Mouse (Mus musculus): ENCODE measurements around the gene Lgals3.

The Lgals3 gene

DNA sequence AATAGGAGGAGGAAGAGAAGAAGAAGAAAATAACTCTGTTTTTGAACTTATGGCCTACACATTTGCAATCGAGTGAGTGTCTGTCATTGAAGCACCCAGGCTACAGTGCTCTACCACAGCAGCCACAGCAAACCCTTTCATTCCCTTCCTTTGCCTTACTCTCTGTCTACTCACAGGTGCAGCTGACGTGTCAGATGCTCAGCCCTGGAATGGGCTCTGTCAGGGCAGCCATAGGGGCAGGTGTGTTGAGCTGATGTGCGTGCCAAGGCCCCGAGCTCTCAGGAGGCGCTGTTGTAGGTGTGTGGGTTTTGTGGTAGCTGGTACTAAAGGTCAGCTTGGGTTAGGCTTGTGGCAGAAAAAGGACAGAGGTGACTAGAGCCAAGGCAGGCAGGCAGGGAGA lies 2.2 kb downstream of the Lgals3 start:
- in situ Hi-C loops (cut with MboI, MseI), result no loop called here

DNA sequence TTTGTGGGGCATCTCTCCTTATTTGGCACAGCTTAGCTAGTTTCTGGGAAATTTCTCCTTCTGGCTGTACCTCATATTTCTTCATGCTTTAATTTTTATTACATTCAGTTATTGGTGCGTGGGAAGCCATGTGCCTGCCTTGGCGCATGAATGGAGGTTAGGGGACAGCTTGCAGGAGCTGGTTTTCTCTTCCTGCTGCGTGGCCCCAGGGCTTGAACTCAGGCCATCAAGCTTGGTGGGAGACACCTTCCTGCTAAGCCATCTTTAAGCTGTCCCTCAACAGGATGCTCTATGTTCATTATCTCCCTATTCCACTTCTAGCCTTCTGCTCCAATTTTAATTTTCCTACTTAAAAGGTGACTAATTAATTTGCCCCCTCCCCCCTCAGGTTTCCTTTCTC lies 3.2 kb downstream of the Lgals3 start:
- in situ Hi-C loops (cut with MboI, MseI), result no loop called here

DNA sequence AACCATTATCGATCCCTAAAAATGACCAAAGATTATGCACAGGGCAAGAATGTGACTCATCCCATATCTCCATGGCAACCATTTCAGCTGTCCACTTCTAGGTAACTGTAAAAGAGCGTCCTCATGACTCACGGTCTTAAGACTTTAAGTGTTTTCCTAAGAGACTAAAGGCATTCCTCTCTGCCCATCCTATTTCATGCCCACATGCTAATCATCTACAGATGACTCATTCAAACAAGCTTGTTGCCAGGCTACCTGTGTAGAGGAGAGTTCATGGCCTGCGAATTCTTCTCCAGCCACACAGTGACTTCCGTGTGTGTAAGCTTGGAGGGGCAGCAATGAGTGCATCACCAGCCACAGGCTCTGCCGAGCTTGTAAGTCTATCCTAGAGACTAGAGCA lies 4.1 kb downstream of the Lgals3 start:
- in situ Hi-C loops (cut with MboI, MseI), result no loop called here

DNA sequence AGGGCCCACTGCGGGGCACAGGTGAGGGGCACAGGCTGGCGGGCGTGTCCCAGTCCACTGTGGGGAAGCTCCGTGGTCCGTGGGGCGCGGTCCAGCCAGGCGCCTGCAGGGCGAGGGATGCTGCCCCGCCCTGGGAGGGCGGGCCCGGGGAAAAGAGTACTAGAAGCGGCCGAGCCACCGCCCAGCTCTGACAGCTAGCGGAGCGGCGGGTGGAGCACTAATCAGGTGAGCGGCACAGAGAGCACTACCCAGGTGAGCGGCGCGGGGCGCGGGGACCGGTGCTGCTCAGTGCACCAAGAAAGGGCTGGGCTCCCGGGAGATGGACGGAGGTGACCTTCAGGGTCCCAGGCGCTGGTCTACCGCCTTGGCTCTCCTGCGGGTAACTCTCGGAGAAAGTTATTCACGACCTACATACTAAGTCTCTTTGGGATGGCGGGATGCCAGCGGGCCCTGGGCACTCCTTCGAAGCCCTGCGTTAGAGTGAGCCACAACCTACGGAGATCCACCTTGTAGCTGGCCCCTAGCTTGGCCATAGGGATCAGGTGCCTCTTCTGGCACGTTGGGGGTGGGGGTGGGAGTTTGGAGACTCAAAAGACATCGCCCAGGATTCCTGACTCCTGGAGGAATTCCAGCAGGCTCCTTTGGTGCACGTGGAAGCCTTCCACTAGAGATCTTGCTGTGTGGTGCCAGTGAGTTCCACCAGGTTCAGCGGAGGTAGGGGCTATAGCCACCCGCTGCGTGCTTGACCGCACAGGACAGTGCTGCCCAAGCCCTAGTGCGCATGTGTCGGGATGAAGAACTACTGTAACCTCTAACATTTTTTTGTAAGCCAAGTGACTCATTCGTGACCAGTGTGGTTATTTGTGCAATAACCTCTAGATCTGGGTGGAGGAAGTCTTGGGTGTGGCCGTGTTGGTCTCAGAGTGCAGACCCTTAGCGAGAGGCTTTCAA lies 6.5 kb downstream of the Lgals3 start:
- in situ Hi-C loops (cut with MboI, MseI), result no loop called here

DNA sequence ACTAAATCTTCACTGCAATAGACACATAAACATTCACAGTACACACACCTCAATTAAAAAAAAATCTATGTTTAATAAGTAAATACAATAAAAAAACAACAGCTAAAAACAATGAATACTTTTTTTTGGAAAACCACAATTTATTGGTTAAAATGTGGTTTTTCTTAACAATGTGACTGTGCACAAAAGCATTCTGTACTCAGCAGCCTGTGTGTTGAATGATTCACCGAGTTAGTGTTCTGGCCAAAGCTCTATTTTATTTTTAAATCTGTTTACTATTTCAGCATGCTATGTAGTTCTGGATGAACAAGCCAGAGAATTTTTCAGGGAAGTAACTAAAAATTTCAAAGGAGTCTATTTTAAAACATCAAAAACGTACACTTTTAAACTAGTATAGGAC lies 9.0 kb downstream of the Lgals3 start:
- in situ Hi-C loops (cut with MboI, MseI), result no loop called here

DNA sequence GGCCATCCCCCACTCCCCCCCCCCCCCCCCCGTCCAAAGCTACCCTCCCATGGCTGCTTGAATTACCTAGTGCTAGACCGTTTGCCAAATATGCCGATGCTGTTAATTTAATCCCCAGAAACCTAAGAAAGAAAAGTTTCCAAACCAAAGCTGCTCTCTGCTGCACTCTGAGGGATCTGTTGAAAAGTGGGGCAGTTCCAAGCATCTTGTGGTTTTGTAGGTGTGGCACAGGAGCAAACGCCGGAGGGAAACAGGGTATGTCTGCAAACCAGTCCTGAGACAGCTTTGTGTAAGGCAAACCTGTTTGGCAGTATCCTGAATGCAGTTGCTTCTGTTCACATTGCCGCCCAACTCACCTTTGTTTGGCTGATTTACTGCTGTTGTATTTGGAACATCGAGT lies 10.8 kb downstream of the Lgals3 start:
- in situ Hi-C loops (cut with MboI, MseI), result no loop called here

DNA sequence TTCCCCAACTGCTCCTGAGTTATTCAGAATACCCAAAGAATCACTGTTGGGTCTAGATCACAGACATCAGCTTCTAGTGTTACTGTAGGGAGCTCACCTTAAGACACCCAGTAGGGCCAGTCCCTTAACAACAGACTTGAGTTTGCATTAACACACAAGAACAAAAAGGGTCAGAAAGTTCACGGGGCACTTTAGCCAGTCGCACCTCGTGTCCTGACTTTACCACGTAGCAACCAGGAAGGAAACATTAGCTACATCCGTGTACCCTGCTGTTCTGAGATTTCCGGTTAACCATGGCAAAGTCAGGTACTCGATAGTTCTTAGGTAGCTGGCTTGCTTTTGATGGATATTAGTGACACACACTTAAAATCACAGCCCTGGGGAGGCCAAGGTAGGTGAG lies 16.4 kb downstream of the Lgals3 start:
- in situ Hi-C loops (cut with MboI, MseI), result no loop called here

DNA sequence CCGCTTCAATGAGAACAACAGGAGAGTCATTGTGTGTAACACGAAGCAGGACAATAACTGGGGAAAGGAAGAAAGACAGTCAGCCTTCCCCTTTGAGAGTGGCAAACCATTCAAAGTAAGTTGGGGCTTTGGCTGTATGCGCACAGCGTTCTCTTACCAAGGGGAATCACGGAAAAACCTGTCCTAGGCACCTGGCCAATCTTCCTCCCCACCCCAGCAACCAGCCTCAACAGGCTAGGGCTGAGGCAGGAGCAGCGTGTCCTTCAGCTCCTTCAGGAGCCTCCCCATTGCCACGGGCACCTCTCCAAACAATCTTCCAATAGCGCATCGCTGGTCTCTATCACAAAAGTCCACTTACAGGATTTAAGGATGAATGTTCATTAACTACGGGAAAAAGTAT lies 17.1 kb downstream of the Lgals3 start:
- in situ Hi-C loops (cut with MboI, MseI), result no loop called here

DNA sequence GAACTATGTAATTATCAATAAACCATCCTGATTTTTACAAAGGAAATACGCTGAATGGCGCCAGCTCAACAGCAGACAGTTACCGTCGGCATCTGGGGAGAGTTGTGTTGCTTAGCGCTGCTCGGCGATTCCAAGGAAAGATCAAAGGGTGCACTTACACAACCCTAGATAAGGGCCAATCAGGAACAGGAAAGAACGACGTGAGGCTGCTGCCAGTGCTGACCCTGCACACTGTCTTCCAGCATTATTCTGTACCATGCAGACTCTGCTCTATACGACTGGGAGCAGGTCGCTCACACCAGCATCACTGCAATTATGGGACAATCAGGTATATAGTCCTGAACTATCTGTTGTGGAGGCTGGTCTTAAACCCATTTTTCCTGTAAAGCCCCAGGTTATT lies 18.6 kb downstream of the Lgals3 start:
- in situ Hi-C loops (cut with MboI, MseI), result no loop called here

DNA sequence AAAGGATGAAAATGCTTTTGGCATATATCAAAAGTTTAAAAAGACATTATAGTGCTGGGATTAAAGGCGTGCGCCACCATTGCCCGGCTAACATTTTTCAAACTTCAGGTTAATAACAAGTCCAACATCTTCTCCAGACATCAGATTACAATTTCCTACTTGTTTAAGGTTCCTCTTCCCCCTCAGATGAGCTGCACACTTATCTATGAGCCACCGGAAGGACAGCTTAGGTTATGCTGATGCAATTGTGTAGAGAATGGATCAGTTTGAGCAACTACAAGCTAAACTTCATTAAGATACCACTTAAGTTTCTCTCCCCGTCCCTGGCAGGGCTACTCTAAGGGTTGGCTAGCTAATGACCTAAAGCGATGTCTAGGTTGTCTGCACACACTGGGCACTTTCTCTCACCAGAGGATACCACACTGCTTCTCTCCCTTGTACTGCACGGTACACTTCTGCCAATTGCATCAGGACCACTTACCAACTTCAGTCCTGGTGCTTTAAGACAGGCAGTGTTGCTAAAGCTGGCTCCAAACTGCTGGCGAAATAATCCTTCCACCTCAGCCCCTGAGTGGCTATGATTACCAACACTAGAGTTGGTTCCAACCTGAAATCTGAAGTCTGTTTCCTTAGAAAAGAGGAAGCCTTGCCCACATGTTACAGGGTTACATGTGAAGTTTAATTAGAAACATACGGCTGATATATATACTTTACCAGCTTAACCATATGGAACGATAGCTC lies 26.0 kb downstream of the Lgals3 start:
- in situ Hi-C loops (cut with MboI, MseI), result no loop called here

DNA sequence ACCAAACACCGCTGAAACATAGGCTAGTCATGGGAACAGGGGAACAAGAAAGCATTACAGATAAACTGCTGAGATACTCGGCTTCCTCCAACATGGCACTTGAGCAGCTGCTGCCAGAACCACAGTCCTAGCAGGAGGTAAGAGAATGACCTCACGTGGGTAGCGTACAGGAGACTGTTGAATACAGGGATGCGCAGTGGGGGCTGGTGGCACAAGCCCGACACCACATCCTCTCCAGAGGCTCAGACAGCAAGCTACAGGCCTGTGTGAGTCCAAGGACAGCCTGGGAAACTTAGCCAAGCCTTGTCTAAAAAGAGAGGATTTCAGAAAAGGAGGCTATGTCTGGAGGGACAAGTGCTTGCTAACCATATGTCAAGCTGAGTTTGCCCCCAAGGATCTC lies 27.5 kb downstream of the Lgals3 start:
- in situ Hi-C loops (cut with MboI, MseI), result loop anchor here (5.0 kb wide), 2 partner anchors 53 to 342 kb away; no protein-coding TSS in a partner anchor

DNA sequence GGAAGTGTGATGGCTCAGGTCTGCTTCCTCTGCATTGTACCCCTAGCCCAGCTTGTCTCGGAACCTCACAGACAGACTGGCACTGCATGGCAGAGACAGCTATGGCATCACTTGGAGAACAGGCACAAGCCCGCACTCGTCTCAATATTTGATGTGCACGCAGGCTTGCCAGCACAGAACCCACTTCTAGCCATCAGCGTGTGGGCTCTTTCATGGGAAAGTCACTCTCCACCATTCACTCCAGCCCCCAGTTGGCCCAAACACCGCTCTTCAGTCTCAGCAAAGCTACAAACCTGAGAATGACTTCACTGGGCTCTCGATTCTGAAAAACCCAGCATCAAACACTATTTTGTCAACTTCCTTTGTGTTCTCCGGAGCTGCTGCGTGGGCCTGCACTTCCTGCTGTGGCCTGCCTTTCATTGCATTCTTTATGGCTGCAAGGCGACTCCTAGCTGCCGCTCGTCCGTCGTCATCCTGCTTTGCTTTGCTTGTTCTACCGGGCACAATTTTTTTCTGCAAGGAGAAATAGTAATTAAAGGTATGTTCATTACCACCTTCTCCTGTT lies 28.0 kb downstream of the Lgals3 start:
- in situ Hi-C loops (cut with MboI, MseI), result loop anchor here (5.0 kb wide), 2 partner anchors 53 to 342 kb away; no protein-coding TSS in a partner anchor

DNA sequence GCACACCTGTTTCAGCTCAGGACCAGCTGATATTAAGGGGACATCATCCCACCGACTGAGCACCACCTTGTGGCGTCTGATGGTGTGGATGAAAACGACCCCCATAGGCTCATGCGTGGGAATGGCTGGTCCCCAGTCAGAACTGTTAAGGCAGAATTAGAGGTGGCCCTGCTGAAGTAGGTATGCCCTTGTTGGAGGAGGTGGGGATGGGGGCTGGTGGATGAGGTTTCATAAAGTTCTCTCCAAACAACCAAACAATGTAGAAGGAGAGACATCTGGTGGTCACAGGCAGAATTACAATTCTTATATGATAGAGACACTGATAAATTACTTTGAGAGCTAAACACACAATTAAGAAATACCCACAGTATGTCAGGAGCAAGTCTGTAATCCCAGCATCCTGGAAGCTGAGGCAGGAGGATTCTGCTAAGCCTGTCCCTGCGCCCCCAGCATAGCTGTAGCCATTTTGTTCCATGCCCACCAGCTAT lies 28.7 kb downstream of the Lgals3 start:
- in situ Hi-C loops (cut with MboI, MseI), result loop anchor here (5.0 kb wide), 2 partner anchors 54 to 341 kb away; no protein-coding TSS in a partner anchor

DNA sequence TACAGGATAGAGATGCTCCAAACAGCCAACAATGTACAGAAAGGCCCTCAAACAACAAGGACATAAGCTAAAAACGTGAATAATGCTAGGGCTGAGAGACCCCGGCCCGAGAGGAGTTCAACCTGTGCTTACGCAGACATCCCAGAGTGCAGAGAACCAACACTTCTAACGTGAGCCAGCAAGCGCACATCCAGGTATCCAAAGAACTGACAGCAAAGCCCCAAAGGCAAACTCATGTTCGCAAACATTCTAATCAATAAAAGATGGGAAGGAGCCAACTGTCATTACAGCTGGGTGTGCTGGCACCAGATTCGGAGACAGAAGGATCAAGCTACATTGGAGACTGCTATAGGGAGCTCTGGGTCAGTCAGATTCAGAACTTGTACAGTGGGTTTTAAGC lies 35.2 kb downstream of the Lgals3 start:
- in situ Hi-C loops (cut with MboI, MseI), result no loop called here

DNA sequence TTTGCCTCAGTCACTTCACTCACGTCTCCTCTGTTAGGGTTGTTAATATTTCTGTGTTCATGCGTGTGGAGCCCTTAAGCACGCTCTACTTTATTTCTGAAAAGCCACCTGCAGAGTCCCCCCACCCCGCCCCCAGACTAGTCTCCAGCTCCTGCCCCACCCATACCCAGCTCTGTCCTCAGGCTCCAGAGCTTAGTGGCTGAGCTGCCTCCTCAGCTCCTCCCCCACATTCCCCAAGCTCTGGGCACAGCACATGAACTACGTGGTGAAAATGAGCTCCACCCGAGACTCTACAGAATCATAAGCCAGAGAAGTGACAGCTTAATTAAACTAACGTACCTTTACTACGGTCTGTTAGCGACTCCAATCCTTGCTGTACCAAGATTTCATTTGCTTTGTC lies 38.4 kb downstream of the Lgals3 start:
- in situ Hi-C loops (cut with MboI, MseI), result no loop called here

DNA sequence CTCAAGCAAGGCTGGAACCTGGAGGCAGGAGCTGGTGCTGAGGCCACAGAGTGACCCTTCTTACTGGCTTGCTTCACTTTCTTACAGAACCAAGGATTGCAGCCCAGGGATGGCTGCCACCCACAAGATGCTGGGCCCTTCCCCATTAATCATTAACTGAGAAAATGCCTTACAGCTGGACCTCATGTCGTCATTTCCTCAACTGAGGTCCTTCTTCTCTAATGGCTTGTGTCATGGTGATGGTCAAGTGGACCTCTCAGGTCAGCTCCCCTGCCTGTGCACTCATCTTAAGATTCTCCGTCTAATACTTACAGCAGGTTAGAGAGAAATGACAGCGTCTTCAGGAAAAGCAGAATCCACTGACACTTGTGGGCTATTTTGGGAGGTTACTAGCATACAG lies 49.8 kb downstream of the Lgals3 start:
- in situ Hi-C loops (cut with MboI, MseI), result no loop called here

DNA sequence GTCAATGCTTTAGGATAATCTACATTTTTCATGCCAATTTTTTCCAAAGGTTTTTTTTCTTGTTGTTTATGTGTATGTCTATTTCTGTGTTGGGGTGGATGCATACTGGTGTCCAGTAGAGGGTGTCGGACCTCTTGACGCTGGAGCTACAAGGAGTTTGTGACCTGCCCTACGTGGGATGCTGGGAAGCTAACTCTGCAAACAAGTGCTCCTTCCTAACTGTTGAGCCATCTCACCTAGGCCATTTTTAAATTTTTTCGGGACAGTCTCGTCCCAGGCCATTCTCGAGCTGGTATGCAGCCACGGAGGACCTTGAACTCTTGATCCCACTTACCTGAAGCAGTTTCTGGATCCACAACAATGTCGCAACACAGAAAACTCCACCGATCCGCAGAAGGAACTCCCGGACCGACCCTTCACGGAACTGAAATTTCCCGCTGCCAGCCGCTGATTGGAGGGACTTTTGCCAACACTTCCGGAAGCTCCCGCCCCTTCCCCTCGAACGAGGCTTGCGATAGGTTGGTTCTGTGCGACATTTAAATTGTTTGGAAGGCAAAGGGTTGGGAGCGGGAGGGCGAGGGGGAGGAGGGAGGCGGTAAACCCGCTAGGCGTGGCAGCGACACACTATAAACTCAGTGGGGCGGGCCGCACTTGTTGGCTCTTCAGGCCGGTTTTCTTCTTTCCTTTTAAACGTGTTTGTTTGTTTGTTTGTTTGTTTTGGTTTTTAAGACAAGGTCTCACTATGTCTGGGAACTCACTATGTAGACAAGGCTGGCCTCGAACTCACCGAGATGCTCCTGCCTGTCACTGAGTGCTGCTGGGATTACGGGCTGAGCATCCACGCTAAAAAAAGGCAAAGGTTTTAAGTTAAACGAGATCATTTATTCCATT lies 50.5 kb downstream of the Lgals3 start, which contains the start of gene Dlgap5:
Gene Dlgap5, minus strand, starts transcription at position 633 of the 891 bp plus-strand sequence.
- in situ Hi-C loops (cut with MboI, MseI), result no loop called here

DNA sequence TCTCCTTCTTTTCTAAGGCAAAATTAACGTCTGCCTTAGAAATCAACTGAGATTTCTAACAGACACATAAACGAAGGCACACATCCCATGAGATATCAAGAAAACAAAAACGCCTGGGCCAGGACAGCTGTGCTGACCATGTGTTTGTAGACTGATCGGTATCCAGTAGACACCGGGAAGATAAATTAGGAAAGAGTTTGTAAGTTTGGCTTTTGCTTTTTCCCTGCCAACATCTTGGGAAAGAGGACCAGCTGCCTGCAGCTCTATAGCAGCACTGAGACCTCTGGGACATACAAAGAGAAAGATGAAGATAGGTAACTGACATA lies 51.1 kb downstream of the Lgals3 start:
- in situ Hi-C loops (cut with MboI, MseI), result no loop called here

DNA sequence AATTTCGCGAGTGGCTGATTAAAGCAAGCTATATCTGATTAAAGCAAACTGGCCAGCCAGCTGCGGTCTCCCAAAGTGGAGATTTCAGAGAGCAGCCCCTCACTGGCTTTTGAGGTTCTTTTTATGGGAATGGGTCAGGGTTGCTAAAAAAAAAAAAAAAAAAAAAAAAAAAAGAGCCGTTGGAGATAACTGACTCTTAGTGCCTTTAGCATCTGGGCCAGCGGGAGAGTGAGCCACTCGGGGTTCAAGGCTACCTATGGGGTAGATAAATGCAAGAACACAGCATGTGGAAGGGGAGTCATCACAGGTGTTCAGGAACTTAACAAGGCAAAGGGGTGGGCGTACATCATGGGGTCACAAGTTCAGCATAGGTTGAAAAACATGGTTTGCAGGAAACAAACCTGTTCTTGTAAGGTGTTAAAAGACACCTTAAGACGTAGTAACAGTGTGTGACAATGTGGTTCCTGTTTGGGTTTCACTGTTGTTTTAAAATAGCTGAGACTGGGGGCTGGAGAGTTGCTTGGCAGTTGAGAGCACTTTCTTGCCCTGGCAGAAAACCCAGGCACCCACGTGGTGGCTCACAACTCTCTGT lies 51.6 kb downstream of the Lgals3 start:
- in situ Hi-C loops (cut with MboI, MseI), result no loop called here

DNA sequence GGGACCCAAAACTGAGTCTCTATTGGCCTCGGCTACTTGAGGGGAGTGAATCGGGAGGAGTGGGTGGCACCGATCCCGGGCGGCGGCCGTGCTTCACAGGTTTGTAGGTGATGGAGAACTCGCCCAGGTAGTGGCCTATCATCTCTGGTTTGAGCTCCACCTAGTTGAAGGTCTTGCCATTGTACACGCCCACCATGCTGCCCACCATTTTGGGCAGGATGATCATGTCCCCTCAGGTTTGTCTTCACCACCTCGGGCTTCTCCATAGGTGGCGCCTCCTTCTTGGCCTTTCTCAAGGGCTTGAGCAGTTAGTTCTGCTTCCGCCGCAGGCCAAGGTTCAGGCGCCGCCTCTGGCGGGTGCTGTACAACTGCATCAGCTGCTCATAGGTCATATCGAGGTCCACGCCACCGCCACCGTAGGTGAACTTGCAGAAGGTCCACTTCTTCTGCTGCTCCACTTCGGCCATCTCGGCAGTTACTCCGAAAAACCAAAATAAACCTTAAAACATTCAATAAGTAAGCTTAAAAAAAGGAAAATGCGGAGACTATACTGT lies 52.2 kb downstream of the Lgals3 start:
- in situ Hi-C loops (cut with MboI, MseI), result no loop called here

DNA sequence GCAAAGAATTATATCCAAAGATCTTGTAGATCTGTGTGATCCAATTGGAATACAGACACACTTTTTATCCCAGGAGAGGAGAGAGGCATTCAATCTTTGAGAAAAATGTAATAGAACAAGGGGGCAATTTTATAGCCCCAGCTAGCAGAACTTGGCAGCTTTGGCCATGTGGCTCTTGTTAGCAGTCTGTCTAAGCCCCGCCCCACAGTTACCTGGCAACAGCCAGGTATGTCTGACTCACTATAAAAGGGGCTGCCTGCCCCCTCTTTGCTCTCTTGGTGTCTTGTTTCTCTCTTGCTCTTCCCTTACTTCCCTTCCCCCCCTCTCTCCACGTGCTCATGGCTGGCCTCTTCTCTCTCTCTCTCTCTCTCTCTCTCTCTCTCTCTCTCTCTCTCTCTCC lies 54.1 kb downstream of the Lgals3 start:
- in situ Hi-C loops (cut with MboI, MseI), result no loop called here
